Mouse (Mus musculus): ENCODE measurements at regions not wholly inside any gene's neighbourhood (a gene's known extent, or its start where the extent isn't known, plus 50 kb on each side); places are given as distances from the start of the nearest gene placed in this dataset.

- DNase-seq (ENCODE audit: low spot score): no peak
Measured at GRCm38 (mm10) chr11:19595107-19595506, 329.1 kb upstream of the Spred2 start.

- DNase-seq (ENCODE audit: low spot score): no peak
Measured at GRCm38 (mm10) chr11:19596336-19596735, 327.8 kb upstream of the Spred2 start.

GRCm38 (mm10) chr11:19599433-19599832 lies 324.7 kb upstream of the Spred2 start:
- DNase-seq (ENCODE audit: low spot score): no peak

DNA sequence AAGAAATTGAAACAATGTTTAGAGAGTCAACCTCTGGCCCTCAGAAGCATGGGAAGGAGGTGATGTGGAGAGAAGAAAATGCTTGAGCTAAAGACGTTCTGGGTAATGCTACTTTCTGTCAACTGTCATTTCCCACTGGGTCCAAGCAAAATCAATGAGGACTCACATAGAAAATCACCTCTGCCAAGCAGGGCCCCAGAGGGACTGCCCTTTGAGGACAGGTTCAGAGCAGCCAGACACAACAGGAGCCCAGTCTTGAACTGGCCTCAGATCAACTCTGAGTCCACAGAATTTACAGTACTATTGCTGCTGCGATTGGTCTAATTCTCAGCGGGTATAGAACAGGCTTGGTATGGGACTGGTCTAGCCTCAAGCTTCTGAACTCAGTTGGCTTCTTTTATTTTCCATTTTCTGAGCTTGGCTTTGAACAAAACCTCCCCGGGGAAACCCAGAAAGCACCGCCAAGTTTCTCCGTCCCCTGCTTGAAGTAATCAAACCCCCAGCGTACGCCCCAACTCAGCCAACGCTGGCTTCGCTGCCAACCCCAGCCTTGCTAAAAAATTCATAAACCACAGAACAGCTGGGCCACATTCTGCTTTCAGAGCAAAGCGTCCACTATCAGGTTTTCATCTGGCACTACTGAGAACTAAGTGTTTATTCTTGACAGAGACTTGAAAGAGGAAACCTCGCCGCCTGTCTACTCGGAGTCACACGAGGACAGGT lies 322.8 kb upstream of the Spred2 start:
- DNase-seq (ENCODE audit: low spot score): no peak

DNA sequence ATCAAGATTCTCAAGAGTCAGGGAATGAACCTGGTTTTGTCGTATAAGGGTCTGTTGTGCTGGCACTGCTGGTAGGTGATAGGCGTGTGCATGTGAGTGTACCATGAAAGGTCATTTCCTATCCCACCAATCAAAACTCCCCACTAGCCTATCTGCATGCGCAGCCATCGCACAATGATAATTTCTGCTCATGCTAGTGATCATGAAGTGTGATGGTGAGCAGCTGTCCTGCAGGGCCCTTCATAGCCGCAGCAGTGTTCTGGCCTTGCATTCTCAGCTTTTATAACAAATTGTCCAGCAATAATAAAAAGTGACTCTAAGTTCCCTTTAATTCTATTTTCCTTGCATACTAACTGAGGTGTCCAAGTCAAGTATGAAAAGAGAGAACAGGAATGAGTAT lies 321.7 kb upstream of the Spred2 start:
- no peak for DNase-seq (ENCODE audit: low spot score)

GRCm38 (mm10) chr11:19605602-19606001 lies 318.6 kb upstream of the Spred2 start:
- DNase-seq (ENCODE audit: low spot score): no peak

- no peak for DNase-seq (ENCODE audit: low spot score)
Measured at GRCm38 (mm10) chr11:19606943-19607342, 317.2 kb upstream of the Spred2 start.

DNA sequence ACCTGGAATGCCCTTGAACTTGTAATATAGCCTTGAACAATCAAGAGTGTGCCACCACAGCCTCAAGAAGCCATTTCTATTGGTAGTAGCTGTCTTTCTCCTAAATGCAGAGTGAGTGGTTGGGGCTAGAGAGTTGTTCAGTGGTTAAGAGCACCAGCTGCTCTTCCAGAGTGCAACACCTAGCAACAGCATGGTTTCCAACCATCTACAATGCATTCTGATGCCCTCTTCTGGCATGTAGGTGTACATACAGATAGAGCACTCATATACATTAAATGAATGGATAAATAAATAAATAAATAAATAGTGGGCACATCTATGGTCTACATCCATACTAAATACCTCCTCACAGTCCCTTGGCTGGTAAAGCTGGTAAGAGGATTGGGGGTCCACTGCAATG lies 316.2 kb upstream of the Spred2 start:
- no peak for DNase-seq (ENCODE audit: low spot score)

- no peak for DNase-seq (ENCODE audit: low spot score)
Measured at GRCm38 (mm10) chr11:19608523-19608922, 315.7 kb upstream of the Spred2 start.

DNA sequence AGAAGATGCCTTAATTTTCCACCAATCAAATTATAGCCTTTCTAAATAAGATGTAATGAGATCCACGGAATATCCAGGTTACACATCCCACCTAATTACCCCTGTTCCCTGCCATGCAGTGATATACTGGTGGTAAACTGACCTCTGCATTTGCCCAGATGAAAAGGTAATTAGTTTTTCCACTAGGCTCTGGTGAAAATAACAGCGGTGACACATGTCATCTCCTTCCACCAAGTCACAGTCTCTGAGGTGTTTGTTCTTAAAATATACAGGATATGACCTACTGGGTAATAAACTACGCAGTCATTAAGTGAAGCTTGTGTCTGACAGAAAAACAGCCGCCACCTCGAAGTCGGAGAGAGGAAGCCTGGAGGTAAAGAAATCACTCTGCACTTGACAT lies 313.6 kb upstream of the Spred2 start:
- no peak for DNase-seq (ENCODE audit: low spot score)

- DNase-seq (ENCODE audit: low spot score): no peak
Measured at GRCm38 (mm10) chr11:19611217-19611616, 313.0 kb upstream of the Spred2 start.

DNA sequence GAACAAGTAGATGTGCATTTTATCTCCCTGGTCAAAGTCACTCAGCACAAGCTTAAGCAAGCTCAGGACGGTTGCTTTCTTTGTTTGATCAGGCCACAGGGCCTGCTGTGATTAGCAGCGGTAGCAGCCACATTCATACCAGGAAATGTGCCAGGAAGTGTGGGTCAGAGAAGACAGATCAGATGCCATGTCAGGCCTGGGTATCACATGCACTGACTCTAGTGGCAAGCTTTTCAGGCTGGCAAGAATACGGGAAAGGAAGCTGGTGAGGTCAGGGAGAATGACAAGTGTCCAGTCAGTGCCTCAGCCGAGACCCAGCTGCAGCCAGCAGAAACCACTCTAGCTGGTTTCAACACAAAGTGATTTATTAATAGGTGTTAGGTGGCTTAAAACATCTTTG lies 307.7 kb upstream of the Spred2 start:
- no peak for DNase-seq (ENCODE audit: low spot score)

DNA sequence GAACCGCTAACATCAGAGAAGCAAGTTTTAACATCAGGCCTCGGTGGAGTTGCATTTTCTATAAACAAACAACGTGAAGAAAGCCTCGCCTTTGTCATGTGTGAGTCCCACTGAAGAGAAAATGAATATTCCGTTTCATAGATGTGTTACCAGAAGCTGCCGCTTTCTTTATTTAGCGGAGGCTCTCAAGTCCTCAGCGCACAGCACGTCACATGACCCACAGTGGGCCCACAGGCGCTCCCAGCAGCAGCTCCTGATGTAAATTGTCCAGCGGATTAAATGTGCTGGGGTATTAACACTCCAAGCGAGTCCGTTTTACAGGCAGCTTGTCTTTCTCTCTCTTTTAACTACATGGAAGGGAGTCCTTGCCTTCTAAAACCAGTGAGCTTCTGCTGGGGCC lies 304.7 kb upstream of the Spred2 start:
- DNase-seq (ENCODE audit: low spot score): no peak

GRCm38 (mm10) chr11:19631055-19631695 lies 293.0 kb upstream of the Spred2 start:
- DNase-seq (ENCODE audit: low spot score): no peak

- DNase-seq (ENCODE audit: low spot score): no peak
Measured at GRCm38 (mm10) chr11:19632477-19632876, 291.7 kb upstream of the Spred2 start.

GRCm38 (mm10) chr11:19633621-19634020 lies 290.6 kb upstream of the Spred2 start:
- no peak for DNase-seq (ENCODE audit: low spot score)

DNA sequence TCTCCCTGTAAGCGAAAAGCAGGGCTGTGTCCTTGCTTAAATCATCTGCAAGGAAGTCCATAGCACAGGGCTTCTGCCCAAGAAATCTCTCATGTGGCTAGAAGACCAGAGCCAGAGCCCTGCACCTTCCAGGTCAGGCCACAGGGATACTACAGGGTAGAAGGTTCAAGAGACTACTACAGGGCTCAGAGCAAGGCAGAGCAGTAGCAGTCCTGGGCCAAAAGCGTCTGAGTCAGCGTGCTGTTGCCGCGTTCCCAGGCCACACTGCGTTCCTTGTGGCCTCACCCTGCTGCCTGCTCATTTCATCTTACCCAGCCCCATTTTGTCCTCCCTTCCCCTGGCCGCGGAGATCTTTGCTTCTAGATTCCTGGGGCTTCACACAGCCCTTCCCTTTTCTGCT lies 283.0 kb upstream of the Spred2 start:
- no peak for DNase-seq (ENCODE audit: low spot score)

DNA sequence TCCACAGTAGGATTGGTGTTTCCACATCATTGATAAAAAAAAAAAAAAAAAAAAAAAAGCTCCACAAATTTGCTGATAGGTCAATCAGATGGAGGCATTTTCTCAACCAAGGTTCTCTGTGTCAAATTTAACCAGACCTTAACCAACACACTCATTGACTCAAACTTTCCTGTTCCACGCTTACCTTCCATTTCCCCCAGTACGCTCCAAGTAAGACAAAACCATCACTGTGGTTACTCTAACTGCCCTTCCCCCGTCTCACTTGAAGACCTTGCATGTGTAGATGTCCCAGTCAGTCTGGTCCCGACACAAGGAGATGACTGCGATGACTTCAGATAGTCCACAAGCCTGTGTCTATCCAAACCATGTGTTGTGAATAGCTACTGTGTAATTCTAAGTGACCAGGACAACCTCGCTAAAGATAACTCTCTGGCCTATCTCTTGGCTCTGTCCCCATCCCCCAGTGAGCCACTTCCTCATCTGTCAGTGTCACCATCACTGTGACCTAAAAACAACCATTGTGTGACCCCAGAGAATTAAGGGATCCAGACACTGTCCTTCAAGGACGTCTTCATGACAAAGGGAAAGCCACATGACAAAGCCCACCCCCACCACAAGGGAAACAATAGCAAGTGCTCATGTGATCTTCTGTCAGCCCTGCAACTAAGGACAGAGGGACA lies 279.9 kb upstream of the Spred2 start:
- DNase-seq (ENCODE audit: low spot score): no peak

GRCm38 (mm10) chr11:19645106-19645505 lies 279.1 kb upstream of the Spred2 start:
- DNase-seq (ENCODE audit: low spot score): no peak

GRCm38 (mm10) chr11:19651522-19651921 lies 272.7 kb upstream of the Spred2 start:
- DNase-seq (ENCODE audit: low spot score): no peak

DNA sequence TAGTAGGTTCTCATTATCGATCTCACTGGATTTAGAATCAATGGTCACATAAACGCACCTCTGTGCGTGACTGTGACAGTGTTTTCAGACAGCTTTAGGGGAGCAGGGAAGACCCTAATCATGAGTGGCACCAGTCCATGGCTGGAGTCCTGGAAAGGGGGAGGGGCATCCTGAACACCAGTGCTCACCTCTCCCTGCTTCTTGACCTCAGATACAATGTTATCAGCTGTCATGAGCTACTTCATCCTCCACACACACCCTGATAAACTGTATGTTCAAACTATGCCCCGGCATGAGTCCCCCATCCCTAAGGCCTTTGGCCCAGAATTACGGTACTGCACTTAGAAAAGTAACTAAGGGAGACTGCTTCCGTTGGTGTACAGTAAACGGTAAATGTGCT lies 272.2 kb upstream of the Spred2 start:
- no peak for DNase-seq (ENCODE audit: low spot score)

GRCm38 (mm10) chr11:19659511-19659910 lies 264.7 kb upstream of the Spred2 start:
- DNase-seq (ENCODE audit: low spot score): no peak

- DNase-seq (ENCODE audit: low spot score): no peak
Measured at GRCm38 (mm10) chr11:19666732-19667131, 257.4 kb upstream of the Spred2 start.

All from T-cell, adult 2 months (primary cell).